Mouse (Mus musculus): Measurements from ENCODE around the gene Eif4ebp2.
"Not testable (repeated sequence)": the region's sequence is repeated elsewhere in the genome, so short reads cannot be mapped to it uniquely, and the experiment has no call there.

Eif4ebp2 gene

DNA sequence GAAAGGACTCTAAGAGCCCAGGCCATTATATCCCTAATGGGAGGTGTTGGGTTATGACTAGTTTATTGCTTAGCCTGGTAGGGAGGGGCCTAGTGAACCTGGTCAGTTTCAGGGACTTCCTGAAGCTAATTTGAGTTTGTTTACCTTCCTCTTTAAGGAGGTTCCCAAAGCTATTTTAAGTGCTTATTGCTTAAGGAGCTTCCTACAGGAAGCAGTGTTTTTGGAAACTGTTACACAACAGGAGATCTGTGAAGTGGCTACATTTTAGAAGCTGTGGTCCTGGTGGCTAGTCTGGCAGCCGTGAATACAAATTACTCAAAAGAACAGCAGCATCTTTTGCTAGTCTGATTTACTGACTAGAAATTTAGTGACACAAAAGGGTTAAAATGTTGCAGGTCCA is 21.9 kb upstream of the Eif4ebp2 start:
- no peak overlapping the region for H3K4me3 ChIP-seq (replicated peaks; ENCODE audit: low read length)
- H3K9me3 ChIP-seq (ENCODE audit: low read length): no peaks in the 10 kb centered on the region
- H3K27me3 ChIP-seq (ENCODE audit: insufficient read depth, low read length): peaks cover 25% of the 10 kb centered on the region
- peaks cover 20% of the 10 kb centered on the region for H3K4me1 ChIP-seq (replicated peaks; ENCODE audit: low read depth, low read length)
- H3K36me3 ChIP-seq (ENCODE audit: insufficient read depth, low read length): no peaks in the 10 kb centered on the region
- TF ChIP-seq NANOG (IDR thresholded peaks at IDR 0.05; ENCODE audit: borderline replicate concordance, low read length) (no peak), CTCF (conservative IDR thresholded peaks at IDR 0.05; ENCODE audit: low read length) (no peak), POU5F1 (IDR thresholded peaks at IDR 0.05; ENCODE audit: borderline replicate concordance, low read length) (no peak)

- Histone ChIP-seq H3K4me3 (replicated peaks; ENCODE audit: low read length) (no peak overlapping the region), H3K27me3 (ENCODE audit: insufficient read depth, low read length) (peaks cover 25% of the 10 kb centered on the region), H3K36me3 (ENCODE audit: insufficient read depth, low read length) (no peaks in the 10 kb centered on the region), H3K9me3 (ENCODE audit: low read length) (no peaks in the 10 kb centered on the region), H3K4me1 (replicated peaks; ENCODE audit: low read depth, low read length) (peaks cover 24% of the 10 kb centered on the region)
- TF ChIP-seq POU5F1 (IDR thresholded peaks at IDR 0.05; ENCODE audit: borderline replicate concordance, low read length) (no peak), NANOG (IDR thresholded peaks at IDR 0.05; ENCODE audit: borderline replicate concordance, low read length) (no peak), CTCF (conservative IDR thresholded peaks at IDR 0.05; ENCODE audit: low read length) (no peak)
Observed at GRCm38 (mm10) chr10:61473640-61474039, 21.2 kb upstream of the Eif4ebp2 start.

DNA sequence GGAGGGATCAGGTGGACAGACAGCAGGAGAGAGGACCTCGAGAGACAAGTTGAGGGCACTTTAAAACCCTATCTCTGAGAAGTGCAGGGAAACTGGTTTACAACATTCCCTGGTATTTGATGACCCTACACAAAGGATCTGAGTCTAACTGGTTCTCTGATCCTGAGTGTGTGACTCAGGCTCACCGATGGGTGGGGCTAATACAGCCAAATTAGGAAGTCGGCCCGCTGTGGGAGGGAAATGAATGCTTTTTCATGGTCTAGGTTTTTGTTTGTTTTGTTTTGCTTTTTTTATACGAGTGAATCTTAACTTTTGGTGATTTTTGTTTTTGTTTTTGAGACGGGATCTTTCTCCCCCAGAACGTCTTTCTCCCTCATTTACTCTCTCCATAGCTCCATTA is 16.4 kb upstream of the Eif4ebp2 start:
- Histone ChIP-seq H3K27me3 (ENCODE audit: insufficient read depth, low read length) (peaks cover 2% of the 10 kb centered on the region; the same call in 1 of the 2 replicates), H3K4me3 (replicated peaks; ENCODE audit: low read length) (no peak overlapping the region), H3K9me3 (ENCODE audit: low read length) (no peaks in the 10 kb centered on the region), H3K4me1 (replicated peaks; ENCODE audit: low read depth, low read length) (peaks cover 26% of the 10 kb centered on the region), H3K36me3 (ENCODE audit: insufficient read depth, low read length) (no peaks in the 10 kb centered on the region)
- TF ChIP-seq NANOG (IDR thresholded peaks at IDR 0.05; ENCODE audit: borderline replicate concordance, low read length): no peak
- no peak for TF ChIP-seq CTCF (conservative IDR thresholded peaks at IDR 0.05; ENCODE audit: low read length)
- no peak for TF ChIP-seq POU5F1 (IDR thresholded peaks at IDR 0.05; ENCODE audit: borderline replicate concordance, low read length)

DNA sequence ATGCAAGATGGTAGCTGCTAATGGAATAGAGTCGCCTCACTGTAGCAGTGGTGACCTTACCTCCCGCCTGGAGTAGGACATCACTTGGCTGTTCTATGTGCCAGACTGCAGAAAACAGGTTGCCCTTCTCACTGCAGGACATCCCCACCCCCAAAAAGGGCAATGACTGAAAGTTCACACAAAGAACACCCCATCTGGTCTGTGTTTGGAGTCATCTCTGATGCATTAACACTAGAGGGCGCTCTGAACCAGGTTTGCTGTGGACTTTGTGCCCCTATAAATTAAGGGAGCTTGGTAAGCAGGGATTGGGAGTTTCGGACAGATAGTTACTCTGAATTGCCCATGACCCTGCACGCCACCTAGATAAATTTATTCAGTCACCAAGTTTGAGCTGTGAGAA is 14.4 kb upstream of the Eif4ebp2 start:
- TF ChIP-seq NANOG (IDR thresholded peaks at IDR 0.05; ENCODE audit: borderline replicate concordance, low read length): no peak
- no peak for TF ChIP-seq POU5F1 (IDR thresholded peaks at IDR 0.05; ENCODE audit: borderline replicate concordance, low read length)
- TF ChIP-seq CTCF (conservative IDR thresholded peaks at IDR 0.05; ENCODE audit: low read length): peak; percentile 84
- no peaks in the 10 kb centered on the region for H3K9me3 ChIP-seq (ENCODE audit: low read length)
- no peaks in the 10 kb centered on the region for H3K27me3 ChIP-seq (ENCODE audit: insufficient read depth, low read length)

GRCm38 (mm10) chr10:61466242-61466641 is 13.8 kb upstream of the Eif4ebp2 start:
- H3K27me3 ChIP-seq (ENCODE audit: insufficient read depth, low read length): no peaks in the 10 kb centered on the region
- H3K9me3 ChIP-seq (ENCODE audit: low read length): no peaks in the 10 kb centered on the region
- peak overlapping the region; percentile 53; the same call in 1 of the 2 replicates for H3K4me3 ChIP-seq (replicated peaks; ENCODE audit: low read length)
- H3K4me1 ChIP-seq (replicated peaks; ENCODE audit: low read depth, low read length): peaks cover 34% of the 10 kb centered on the region
- TF ChIP-seq CTCF (conservative IDR thresholded peaks at IDR 0.05; ENCODE audit: low read length): peak; percentile 98
- no peak for TF ChIP-seq POU5F1 (IDR thresholded peaks at IDR 0.05; ENCODE audit: borderline replicate concordance, low read length)
- H3K36me3 ChIP-seq (ENCODE audit: insufficient read depth, low read length): no peaks in the 10 kb centered on the region

More for the DNA sequence above, 14.4 kb upstream of the Eif4ebp2 start:
- no peak overlapping the region for H3K4me3 ChIP-seq (replicated peaks; ENCODE audit: low read length)
- H3K36me3 ChIP-seq (ENCODE audit: insufficient read depth, low read length): no peaks in the 10 kb centered on the region
- H3K4me1 ChIP-seq (replicated peaks; ENCODE audit: low read depth, low read length): peaks cover 31% of the 10 kb centered on the region

- Histone ChIP-seq H3K4me1 (replicated peaks; ENCODE audit: low read depth, low read length) (peaks cover 34% of the 10 kb centered on the region), H3K27me3 (ENCODE audit: insufficient read depth, low read length) (no peaks in the 10 kb centered on the region), H3K9me3 (ENCODE audit: low read length) (no peaks in the 10 kb centered on the region), H3K36me3 (ENCODE audit: insufficient read depth, low read length) (no peaks in the 10 kb centered on the region), H3K4me3 (replicated peaks; ENCODE audit: low read length) (no peak overlapping the region)
- no peak for TF ChIP-seq POU5F1 (IDR thresholded peaks at IDR 0.05; ENCODE audit: borderline replicate concordance, low read length)
- no peak for TF ChIP-seq CTCF (conservative IDR thresholded peaks at IDR 0.05; ENCODE audit: low read length)
- no peak for TF ChIP-seq NANOG (IDR thresholded peaks at IDR 0.05; ENCODE audit: borderline replicate concordance, low read length)
Observed at GRCm38 (mm10) chr10:61465009-61465408, 12.5 kb upstream of the Eif4ebp2 start.

GRCm38 (mm10) chr10:61457182-61457581 is 4.7 kb upstream of the Eif4ebp2 start:
- no peak overlapping the region for H3K4me3 ChIP-seq (replicated peaks; ENCODE audit: low read length)
- no peaks in the 10 kb centered on the region for H3K9me3 ChIP-seq (ENCODE audit: low read length)
- H3K36me3 ChIP-seq (ENCODE audit: insufficient read depth, low read length): no peaks in the 10 kb centered on the region
- H3K27me3 ChIP-seq (ENCODE audit: insufficient read depth, low read length): no peaks in the 10 kb centered on the region
- TF ChIP-seq NANOG (IDR thresholded peaks at IDR 0.05; ENCODE audit: borderline replicate concordance, low read length): no peak
- TF ChIP-seq CTCF (conservative IDR thresholded peaks at IDR 0.05; ENCODE audit: low read length): no peak
- no peak for TF ChIP-seq POU5F1 (IDR thresholded peaks at IDR 0.05; ENCODE audit: borderline replicate concordance, low read length)
- peaks cover 26% of the 10 kb centered on the region for H3K4me1 ChIP-seq (replicated peaks; ENCODE audit: low read depth, low read length)

DNA sequence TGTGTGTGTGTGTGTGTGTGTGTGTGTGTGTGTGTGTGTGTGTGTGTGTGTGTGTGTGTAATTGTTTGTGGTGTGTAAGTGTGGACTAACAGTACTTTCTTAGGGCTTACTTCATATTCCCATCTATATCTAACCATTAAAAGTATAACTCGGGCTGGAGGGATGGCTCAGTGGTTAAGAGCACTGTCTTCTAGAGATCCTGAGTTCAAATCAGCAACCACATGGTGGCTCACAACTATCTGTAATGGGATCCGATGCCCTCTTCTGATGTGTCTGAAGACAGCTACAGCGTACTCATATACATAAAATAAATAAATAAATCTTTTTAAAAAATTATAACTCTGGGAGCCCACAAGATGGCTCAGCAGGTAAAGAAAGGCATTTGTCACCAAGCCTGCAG is 710 bp upstream of the Eif4ebp2 start:
- not testable (repeated sequence) for H3K4me3 ChIP-seq (replicated peaks; ENCODE audit: low read length); H3K9me3 ChIP-seq (ENCODE audit: low read length); H3K27me3 ChIP-seq (ENCODE audit: insufficient read depth, low read length)
- H3K36me3 ChIP-seq (ENCODE audit: insufficient read depth, low read length): peaks cover 27% of the 10 kb centered on the region
- H3K4me1 ChIP-seq (replicated peaks; ENCODE audit: low read depth, low read length): peaks cover 56% of the 10 kb centered on the region

GRCm38 (mm10) chr10:61451931-61452617 is 387 bp downstream of the Eif4ebp2 start:
- H3K4me1 ChIP-seq (replicated peaks; ENCODE audit: low read depth, low read length): peaks cover 56% of the 10 kb centered on the region
- no peaks in the 10 kb centered on the region for H3K27me3 ChIP-seq (ENCODE audit: insufficient read depth, low read length)
- H3K9me3 ChIP-seq (ENCODE audit: low read length): no peaks in the 10 kb centered on the region
- H3K4me3 ChIP-seq (replicated peaks; ENCODE audit: low read length): peak overlapping the region; percentile 100
- H3K36me3 ChIP-seq (ENCODE audit: insufficient read depth, low read length): peaks cover 38% of the 10 kb centered on the region
- no peak for TF ChIP-seq NANOG (IDR thresholded peaks at IDR 0.05; ENCODE audit: borderline replicate concordance, low read length)
- TF ChIP-seq POU5F1 (IDR thresholded peaks at IDR 0.05; ENCODE audit: borderline replicate concordance, low read length): no peak
- TF ChIP-seq CTCF (conservative IDR thresholded peaks at IDR 0.05; ENCODE audit: low read length): no peak

Measured in E14TG2a.4 (cell line).